17 mouse cellular contexts compared by ENCODE assay signal in genomic region chr1:95605458-95605857, GRCm38 (mm10).
DNase-seq lines count a peak whose midpoint lies in the region; ATAC-seq lines count a peak whose summit lies in the region.
"Had no signal": no experiment of that assay in that cellular context is flagged by ENCODE, and none has a peak within 500 bp of the region (broad histone marks: within the 10 kb centered on the region; RNA-seq: fewer than 3 reads in every experiment).

No protein-coding gene starts in this region.

- H3K27me3 ChIP-seq in splenic B cell, adult 2 months (ENCODE audit: control insufficient read depth, insufficient read depth, low read length, poor library complexity, severe bottlenecking): no peaks in the 10 kb centered on the region
- no peaks in the 10 kb centered on the region for H3K27me3 ChIP-seq in forebrain, embryonic 12.5 days
- H3K27me3 ChIP-seq: neural tube, embryonic 13.5 days; stomach, embryonic 15.5 days had no signal

- H3K9me3 ChIP-seq in forebrain, embryonic 12.5 days: no peaks in the 10 kb centered on the region
- H3K9me3 ChIP-seq: neural tube, embryonic 13.5 days; stomach, embryonic 15.5 days had no signal

- WGBS in forebrain, embryonic 12.5 days: 87% methylated on average over 2 of the region's 2 CpGs

- ATAC-seq in forebrain, embryonic 12.5 days (ENCODE audit: low FRiP score): no peak

- H3K9ac ChIP-seq in forebrain, embryonic 12.5 days: no peak overlapping the region
- H3K9ac ChIP-seq: neural tube, embryonic 13.5 days; stomach, embryonic 15.5 days had no signal

- H3K4me2 ChIP-seq in forebrain, embryonic 12.5 days: no peak overlapping the region
- H3K4me2 ChIP-seq: liver, embryonic 11.5 days; midbrain, embryonic 11.5 days; neural tube, embryonic 13.5 days; stomach, embryonic 15.5 days had no signal

- DNase-seq in kidney, postnatal 14 days: peak; percentile 5
- DNase-seq in kidney, adult 11 months: no peak
- DNase-seq in thymus, postnatal 0 days (ENCODE audit: low spot score): peak; percentile 55
- no peak for DNase-seq in thymus, postnatal 25 days
- peak; percentile 52 for DNase-seq in induced T-regulatory cell, adult 2 months (ENCODE audit: low read depth)
- DNase-seq in splenic B cell, adult 2 months (ENCODE audit: low read depth, low spot score): peak; percentile 72
- DNase-seq in right cerebral cortex, postnatal 36 days (ENCODE audit: low spot score in 2 of 2): no peak
- DNase-seq: adrenal gland, adult 8-10 months; cerebellum, postnatal 25 days; gastrocnemius, postnatal 25 days; heart, postnatal 10 days; right cerebral cortex, adult 18-20 months had no signal

- H3K27ac ChIP-seq in forebrain, embryonic 12.5 days: no peak overlapping the region
- H3K27ac ChIP-seq: neural tube, embryonic 13.5 days; stomach, embryonic 15.5 days had no signal

- H3K36me3 ChIP-seq in splenic B cell, adult 2 months (ENCODE audit: control insufficient read depth, insufficient read depth, low read length, poor library complexity, severe bottlenecking): peaks cover 1% of the 10 kb centered on the region; the same call in 1 of the 2 replicates
- H3K36me3 ChIP-seq in forebrain, embryonic 12.5 days (replicated peaks): no peaks in the 10 kb centered on the region
- H3K36me3 ChIP-seq: neural tube, embryonic 13.5 days; stomach, embryonic 15.5 days had no signal

- no peak overlapping the region for H3K4me3 ChIP-seq in forebrain, embryonic 12.5 days (replicated peaks)
- H3K4me3 ChIP-seq: neural tube, embryonic 13.5 days; stomach, embryonic 15.5 days had no signal

- H3K4me1 ChIP-seq in forebrain, embryonic 12.5 days: no peaks in the 10 kb centered on the region
- H3K4me1 ChIP-seq: neural tube, embryonic 13.5 days; stomach, embryonic 15.5 days had no signal

Comparison
In these comparisons a context has a peak if more than half of its experiments do, and no peak if none do; other contexts are left out.
1. DNase-seq: peak in kidney, postnatal 14 days (single experiment), thymus, postnatal 0 days (single experiment), induced T-regulatory cell, adult 2 months (single experiment) and splenic B cell, adult 2 months (single experiment); none in kidney, adult 11 months (single experiment), thymus, postnatal 25 days (single experiment) and right cerebral cortex, postnatal 36 days (0 of 2).